Mouse (Mus musculus) stomach, embryonic 16.5 days (tissue): ENCODE results near the gene Tnfrsf19. TPM values are rescaled to one million over a fixed set of nuclear protein-coding genes. Genes with fewer than 3 reads are reported as not detected.
A peak's percentile ranks its signal among the peaks of the same experiment; 100 is the strongest.

Source experiments
- ATAC-seq: fragments of 200-750 bp; cut with Nextera tagmentation; 2 replicates; pipeline ENCODE4 v1.8.0; 2017; ENCODE audit warnings: moderate number of reproducible peaks, moderate TSS enrichment; ENCODE audit not compliant: insufficient read depth, low FRiP score
- H3K27ac ChIP-seq: fragments of 300-500 bp; sonication (generic); 2 replicates; pipeline ENCODE4 v1.5.1; 2014; ENCODE audit warnings: low read length
- H3K27me3 ChIP-seq: fragments of 300-500 bp; sonication (generic); 2 replicates; pipeline ENCODE4 v1.6.1; 2014; ENCODE audit warnings: low read length, control low read depth, mixed read lengths; ENCODE audit not compliant: control insufficient read depth, insufficient read depth
- H3K36me3 ChIP-seq: fragments of 300-500 bp; sonication (generic); 2 replicates; pipeline ENCODE4 v1.6.1; 2014; ENCODE audit warnings: low read length; ENCODE audit not compliant: control insufficient read depth, insufficient read depth
- H3K4me1 ChIP-seq: fragments of 300-500 bp; sonication (generic); 2 replicates; pipeline ENCODE4 v1.6.1; 2014; ENCODE audit warnings: low read length, control low read depth, mixed read lengths; ENCODE audit not compliant: control insufficient read depth, insufficient read depth
- H3K4me2 ChIP-seq: fragments of 300-500 bp; sonication (generic); 2 replicates; pipeline ENCODE4 v1.6.1; 2014; ENCODE audit warnings: low read depth, low read length, mixed read lengths
- H3K4me3 ChIP-seq: fragments of 300-500 bp; sonication (generic); replicated peaks from 2 replicates; pipeline ENCODE4 v1.5.1; 2014; ENCODE audit warnings: mild to moderate bottlenecking, low read length
- H3K9ac ChIP-seq: fragments of 300-500 bp; sonication (generic); 2 replicates; pipeline ENCODE4 v1.6.1; 2014; ENCODE audit warnings: low read length
- H3K9me3 ChIP-seq: fragments of 300-500 bp; sonication (generic); replicated peaks from 2 replicates; pipeline ENCODE4 v1.6.1; 2016; ENCODE audit warnings: low read length, control low read depth; ENCODE audit not compliant: control insufficient read depth
- WGBS: fragments of 180-500 bp; shearing (Covaris S2); extraction: QIAGEN DNeasy Blood & Tissue Kit; methylation state at CpG from one replicate; pipeline ENCODE4 v1.1.7; 2014; 5-methylcytosine and 5-hydroxymethylcytosine counted together
- polyA plus RNA-seq: library from polyadenylated mRNA; unstranded; fragments of >200 nt; fragmentation: Nextera tagmentation; extraction: Ambion mirVana; gene quantifications from 2 replicates; pipeline ENCODE4 v1.2.1, GENCODE M21; 2015

The Tnfrsf19 gene
- polyA plus RNA-seq, 1 experiment from 2014 or later: 38.0 TPM

DNA sequence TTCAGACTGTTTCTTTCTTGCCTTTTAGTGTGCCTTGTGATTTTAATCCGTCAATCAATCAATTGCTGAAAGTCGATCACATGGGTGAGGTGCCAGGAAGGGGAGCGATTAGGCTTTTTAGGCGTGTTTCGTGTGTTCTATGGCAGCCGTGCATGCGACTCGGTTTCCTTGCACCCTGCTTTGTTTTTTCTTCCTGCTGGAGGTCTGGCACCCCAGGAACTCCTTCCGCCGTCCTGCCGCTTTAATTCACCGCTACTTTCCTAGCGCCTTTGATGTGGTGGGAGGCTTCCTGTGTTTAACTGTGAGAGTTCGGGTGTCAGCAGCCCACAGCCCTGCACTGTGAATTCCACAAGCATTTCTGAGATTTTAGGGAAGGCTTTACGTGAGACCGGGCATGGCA lies 10.2 kb upstream of the Tnfrsf19 start:
- Histone ChIP-seq H3K4me2 (peak overlapping the region; percentile 54), H3K36me3 (no peaks in the 10 kb centered on the region), H3K9me3 (0 out of 2 replicates have a peak, but pooled peaks cover 6% of the 10 kb centered on the region), H3K4me3 (peak overlapping the region; percentile 22), H3K9ac (peak overlapping the region; percentile 15; the same call in 1 of the 2 replicates), H3K27ac (no peak overlapping the region), H3K4me1 (peaks cover 8% of the 10 kb centered on the region), H3K27me3 (no peaks in the 10 kb centered on the region)
- ATAC-seq: no peak
- under 1% methylated on average over 16 of the region's 16 CpGs for WGBS

DNA sequence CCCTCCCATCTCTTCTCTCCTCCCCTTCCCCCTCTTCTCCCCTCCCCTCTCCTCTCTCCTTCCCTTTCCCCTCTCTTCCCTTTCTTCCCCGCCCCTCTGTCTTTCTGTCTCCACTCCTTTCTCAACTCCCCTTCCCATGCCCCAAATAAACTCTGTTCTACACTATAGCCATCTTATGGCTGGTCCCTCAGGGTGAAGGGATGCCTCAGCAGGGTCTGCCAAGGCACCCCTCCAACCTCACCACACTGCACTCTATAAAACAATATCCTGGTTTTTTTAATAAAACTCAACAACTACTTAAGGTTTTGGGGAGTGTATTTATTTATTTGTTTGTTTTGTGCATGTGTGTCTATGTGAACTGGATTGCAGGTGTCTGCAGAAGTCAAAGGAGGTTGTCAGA lies 9.6 kb upstream of the Tnfrsf19 start:
- no peak overlapping the region for H3K9ac ChIP-seq
- peak overlapping the region; percentile 54; the same call in 1 of the 2 replicates for H3K4me2 ChIP-seq
- WGBS: 56% methylated on average over 1 of the region's 1 CpGs

DNA sequence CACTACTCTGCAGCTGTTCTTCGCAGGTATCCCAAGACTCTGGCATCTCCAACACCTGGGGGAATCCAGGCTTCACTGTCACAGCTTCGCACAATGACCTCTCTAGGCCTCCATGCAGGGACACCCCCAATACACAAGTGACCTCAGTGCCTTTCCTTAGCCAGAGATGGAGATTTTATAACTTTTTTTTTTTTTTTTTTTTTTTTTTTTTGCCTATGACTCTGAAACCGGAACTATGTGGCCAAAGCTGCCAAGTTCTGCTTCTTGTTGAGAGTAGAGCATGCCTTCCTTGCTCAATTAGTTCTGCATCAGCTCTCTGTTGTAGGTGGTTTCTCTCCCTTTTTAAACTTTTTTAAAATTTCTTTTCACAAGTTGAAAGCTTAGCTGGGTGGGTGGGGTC lies 5.9 kb upstream of the Tnfrsf19 start:
- ATAC-seq: no peak
- Histone ChIP-seq H3K27me3 (no peaks in the 10 kb centered on the region), H3K4me3 (no peak overlapping the region), H3K4me2 (no peak overlapping the region), H3K9ac (no peak overlapping the region), H3K4me1 (peaks cover 5% of the 10 kb centered on the region), H3K9me3 (0 out of 2 replicates have a peak, but pooled peaks cover 6% of the 10 kb centered on the region), H3K36me3 (no peaks in the 10 kb centered on the region), H3K27ac (no peak overlapping the region)
- WGBS: 93% methylated on average over 3 of the region's 3 CpGs

More for the DNA sequence above, 9.6 kb upstream of the Tnfrsf19 start:
- Histone ChIP-seq H3K4me1 (peaks cover 8% of the 10 kb centered on the region), H3K27ac (no peak overlapping the region), H3K9me3 (0 out of 2 replicates have a peak, but pooled peaks cover 6% of the 10 kb centered on the region), H3K27me3 (no peaks in the 10 kb centered on the region), H3K4me3 (peak overlapping the region; percentile 22; the same call in 1 of the 2 replicates), H3K36me3 (no peaks in the 10 kb centered on the region)
- ATAC-seq: no peak

DNA sequence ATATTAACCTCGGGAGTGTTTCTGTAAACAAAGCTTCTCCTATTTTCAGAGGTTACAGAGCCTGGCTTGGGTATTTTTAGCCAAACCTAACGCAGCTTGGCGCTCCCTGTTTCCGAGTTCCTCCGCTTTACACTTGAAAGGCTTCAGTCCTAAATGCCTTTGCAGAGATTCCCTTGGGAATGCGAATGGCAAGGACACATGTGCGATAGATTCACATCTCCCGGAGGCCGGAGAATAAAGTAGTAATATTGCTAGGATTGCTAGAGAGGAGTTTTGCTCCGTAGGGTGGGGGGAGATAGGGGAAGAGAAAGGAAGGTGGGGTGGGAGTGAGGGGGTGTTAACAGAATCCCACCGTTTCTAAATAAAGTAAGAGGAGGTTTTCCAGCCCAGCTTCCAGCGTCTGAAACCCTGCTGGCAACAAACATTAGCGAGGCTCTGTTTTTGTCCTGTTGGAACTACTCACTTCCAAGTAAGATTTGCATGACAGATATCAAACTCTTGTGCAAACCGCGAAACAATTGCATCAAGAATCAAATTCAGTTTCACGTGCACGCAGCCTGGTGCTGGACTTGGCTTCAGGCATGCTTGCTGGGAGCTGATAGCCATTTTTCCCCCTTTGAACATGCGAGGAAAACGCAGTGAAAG lies 722 bp downstream of the Tnfrsf19 start:
- WGBS: 2% methylated on average over 19 of the region's 19 CpGs
- Histone ChIP-seq H3K4me3 (peak overlapping the region; percentile 49), H3K9me3 (no peaks in the 10 kb centered on the region), H3K27me3 (no peaks in the 10 kb centered on the region), H3K4me1 (peaks cover 9% of the 10 kb centered on the region), H3K4me2 (peak overlapping the region; percentile 88), H3K9ac (peak overlapping the region; percentile 67), H3K36me3 (no peaks in the 10 kb centered on the region), H3K27ac (peak overlapping the region; percentile 72)
- no peak for ATAC-seq

DNA sequence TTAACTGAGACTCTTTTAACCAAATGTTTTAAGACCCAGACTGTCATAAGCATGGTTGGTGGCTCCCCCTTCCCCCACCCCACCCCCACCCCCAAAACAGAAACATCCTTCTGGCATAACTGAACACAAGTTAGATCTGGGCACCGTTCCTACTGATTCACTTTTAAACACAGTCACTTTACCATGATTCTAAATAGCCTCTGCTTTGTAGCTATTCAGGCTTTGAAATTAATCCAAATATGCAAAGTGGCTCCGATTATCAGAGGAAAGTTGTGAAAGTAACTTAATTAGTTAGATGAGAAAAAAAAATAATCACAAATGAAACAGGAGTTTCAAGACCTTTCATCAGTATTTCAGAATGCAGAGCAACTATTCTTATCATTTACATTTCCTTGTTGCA lies 2.0 kb downstream of the Tnfrsf19 start:
- H3K36me3 ChIP-seq: no peaks in the 10 kb centered on the region
- peak overlapping the region; percentile 54 for H3K9ac ChIP-seq
- peaks cover 13% of the 10 kb centered on the region for H3K4me1 ChIP-seq
- no peak for ATAC-seq
- no peak overlapping the region for H3K27ac ChIP-seq
- H3K4me2 ChIP-seq: peak overlapping the region; percentile 88
- no peaks in the 10 kb centered on the region for H3K9me3 ChIP-seq
- no peaks in the 10 kb centered on the region for H3K27me3 ChIP-seq
- 41% methylated on average over 2 of the region's 2 CpGs for WGBS
- peak overlapping the region; percentile 49 for H3K4me3 ChIP-seq

DNA sequence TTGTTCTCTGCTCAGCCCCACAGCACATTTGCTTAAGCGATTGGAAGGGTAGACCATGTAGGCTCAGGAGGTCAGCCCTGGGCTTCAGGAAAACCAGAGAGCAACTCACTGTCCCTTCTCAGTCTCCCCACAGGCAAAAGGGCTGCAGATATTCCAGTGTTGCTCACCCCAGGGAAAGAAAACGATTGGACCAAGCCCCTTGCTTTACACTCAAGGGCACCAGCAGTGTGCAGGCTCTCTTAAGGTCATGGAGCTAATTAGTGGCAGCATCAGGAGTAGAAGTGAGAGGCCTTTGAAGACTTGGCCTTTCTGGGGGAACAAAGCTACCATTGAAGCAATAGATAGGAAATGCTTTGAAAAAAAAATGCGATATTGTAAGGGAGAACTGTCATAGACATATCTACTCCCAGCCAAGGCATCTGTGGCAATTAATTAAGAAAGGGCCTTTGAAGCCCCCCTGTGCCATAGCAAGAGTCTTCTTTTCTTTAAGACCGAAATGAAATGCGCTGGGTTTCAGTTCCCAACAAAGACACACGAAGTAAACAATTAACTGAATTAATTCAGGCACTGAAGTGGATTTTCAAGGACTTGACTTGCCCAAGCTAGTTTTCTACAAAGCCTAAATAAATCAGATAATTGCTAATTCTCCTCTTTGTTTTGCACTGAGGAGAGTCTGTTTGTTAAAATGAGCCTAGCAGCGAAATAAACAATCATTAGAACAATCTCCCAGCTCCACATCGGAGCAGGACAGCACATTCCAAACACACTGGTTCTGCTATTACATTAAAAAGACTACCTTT lies 2.6 kb downstream of the Tnfrsf19 start:
- no peaks in the 10 kb centered on the region for H3K9me3 ChIP-seq
- H3K9ac ChIP-seq: peak overlapping the region; percentile 54
- H3K4me2 ChIP-seq: peak overlapping the region; percentile 88
- 24% methylated on average over 8 of the region's 8 CpGs for WGBS
- peak overlapping the region; percentile 64 for H3K27ac ChIP-seq
- peak overlapping the region; percentile 49 for H3K4me3 ChIP-seq
- ATAC-seq: no peak
- H3K27me3 ChIP-seq: no peaks in the 10 kb centered on the region
- no peaks in the 10 kb centered on the region for H3K36me3 ChIP-seq
- H3K4me1 ChIP-seq: peaks cover 13% of the 10 kb centered on the region

DNA sequence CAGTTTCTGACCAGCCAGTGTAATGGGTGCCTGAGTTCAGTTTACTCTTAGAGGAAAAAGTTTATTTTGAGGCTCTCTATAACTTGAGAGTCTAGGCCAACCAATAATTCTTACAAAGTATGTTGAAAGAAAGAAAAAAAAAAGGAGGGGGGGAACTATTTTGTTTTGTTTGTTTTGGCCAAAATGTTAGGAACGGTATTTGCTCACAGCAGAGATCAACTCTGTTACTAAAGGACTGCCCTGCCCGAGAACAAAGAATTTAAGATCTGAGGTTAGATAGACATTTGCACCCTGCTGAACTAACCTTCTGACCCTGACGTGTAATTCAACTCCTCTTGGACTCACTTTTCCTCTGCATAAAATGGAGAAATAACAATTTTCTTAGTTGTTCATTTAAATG lies 4.0 kb downstream of the Tnfrsf19 start:
- Histone ChIP-seq H3K4me2 (no peak overlapping the region), H3K9ac (no peak overlapping the region), H3K27me3 (no peaks in the 10 kb centered on the region), H3K9me3 (no peaks in the 10 kb centered on the region), H3K27ac (no peak overlapping the region), H3K4me3 (no peak overlapping the region), H3K36me3 (no peaks in the 10 kb centered on the region), H3K4me1 (peaks cover 23% of the 10 kb centered on the region)
- WGBS: 60% methylated on average over 3 of the region's 3 CpGs
- ATAC-seq: no peak

DNA sequence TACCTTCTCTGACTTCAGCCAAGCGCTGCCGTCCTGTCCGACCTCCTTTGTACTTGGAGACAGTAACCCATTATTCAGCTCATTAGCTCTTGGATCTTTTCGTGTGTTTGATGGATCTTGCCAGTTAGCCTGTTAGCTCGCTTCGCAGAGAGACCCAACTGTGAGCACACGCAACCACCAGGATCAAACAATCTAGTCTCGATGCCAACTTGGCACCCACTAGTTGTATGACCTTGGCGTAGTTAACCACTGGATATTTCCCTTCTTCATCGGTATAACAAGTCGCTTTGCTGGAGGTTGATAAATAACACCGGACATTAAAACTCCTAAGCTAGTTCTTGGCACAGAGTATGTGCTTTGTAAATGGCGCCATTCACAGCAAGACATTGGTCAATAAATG lies 6.1 kb downstream of the Tnfrsf19 start:
- Histone ChIP-seq H3K4me2 (no peak overlapping the region), H3K9ac (no peak overlapping the region), H3K4me1 (peaks cover 17% of the 10 kb centered on the region), H3K4me3 (no peak overlapping the region), H3K27me3 (no peaks in the 10 kb centered on the region), H3K27ac (no peak overlapping the region), H3K36me3 (no peaks in the 10 kb centered on the region), H3K9me3 (no peaks in the 10 kb centered on the region)
- 84% methylated on average over 13 of the region's 13 CpGs for whole genome bisulfite sequencing
- no peak for ATAC-seq

DNA sequence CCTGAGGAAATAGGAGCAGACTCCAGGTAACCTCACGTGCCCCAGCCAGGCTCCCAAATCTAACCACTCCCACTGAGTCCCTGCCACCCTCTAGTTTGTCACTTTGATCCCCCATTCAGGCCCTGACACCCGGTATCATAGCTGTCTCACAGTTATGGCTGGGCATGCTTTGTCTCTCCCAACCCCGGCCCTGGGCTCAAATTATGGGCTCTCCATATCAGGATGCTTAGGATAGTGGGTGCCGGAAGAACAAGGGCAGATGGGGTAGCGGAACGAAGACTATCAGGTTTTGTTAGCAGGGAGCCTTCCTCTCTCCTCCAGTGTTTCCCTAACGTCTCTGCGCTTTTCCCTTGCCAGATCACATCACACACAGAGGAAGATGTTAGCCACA lies 8.2 kb downstream of the Tnfrsf19 start:
- Histone ChIP-seq H3K36me3 (no peaks in the 10 kb centered on the region), H3K4me2 (peak overlapping the region; percentile 98), H3K9ac (peak overlapping the region; percentile 59; the same call in 1 of the 2 replicates), H3K27ac (no peak overlapping the region), H3K9me3 (no peaks in the 10 kb centered on the region), H3K4me3 (peak overlapping the region; percentile 68), H3K27me3 (no peaks in the 10 kb centered on the region), H3K4me1 (peaks cover 24% of the 10 kb centered on the region)
- ATAC-seq: no peak
- WGBS: 37% methylated on average over 8 of the region's 8 CpGs
